Mouse (Mus musculus) MEL (cell line): ENCODE measurements around the gene Pfdn6. TPM values are rescaled to one million over a fixed set of nuclear protein-coding genes. Genes with fewer than 3 reads are reported as not detected.
A peak's percentile ranks its signal among the peaks of the same experiment; 100 is the strongest.

ENCODE experiments used
- DNase-seq: peaks from one replicate; pipeline ENCODE4 v3.0.0; 2011; ENCODE audit warnings: low read depth, low spot score
- H3K27ac ChIP-seq: 2 replicates; pipeline ENCODE4 v1.5.1; 2012; ENCODE audit warnings: low read depth, mild to moderate bottlenecking, control low read depth, low read length, moderate library complexity; ENCODE audit not compliant: control insufficient read depth
- H3K27me3 ChIP-seq, 2 experiments: fragments of 150-350 bp in 1 of 2; sonication (generic) in 1 of 2; 2 replicates each; pipeline ENCODE4 v1.6.1; 2012; ENCODE audit warnings: low read length in 2 of 2, mild to moderate bottlenecking in 2 of 2, improper control_type of control experiment in 1 of 2, moderate library complexity in 1 of 2; ENCODE audit not compliant: insufficient read depth in 2 of 2, control insufficient read depth in 1 of 2
- H3K36me3 ChIP-seq, 2 experiments: 2 replicates each; pipeline ENCODE4 v1.6.1; 2012 to 2014; ENCODE audit warnings: low read length in 2 of 2, improper control_type of control experiment in 1 of 2, inconsistent platforms in 1 of 2, mild to moderate bottlenecking in 1 of 2; ENCODE audit not compliant: insufficient read depth in 2 of 2, control insufficient read depth in 1 of 2
- H3K4me1 ChIP-seq, 2 experiments: fragments of 150-350 bp in 1 of 2; sonication (generic) in 1 of 2; 2 replicates each; pipeline ENCODE4 v1.6.1; 2012; ENCODE audit warnings: low read length in 2 of 2, improper control_type of control experiment in 1 of 2, mild to moderate bottlenecking in 1 of 2; ENCODE audit not compliant: insufficient read depth in 2 of 2, control insufficient read depth in 1 of 2
- H3K4me3 ChIP-seq, 2 experiments: fragments of 150-350 bp in 1 of 2; sonication (generic) in 1 of 2; 2 replicates each; pipeline ENCODE4 v1.5.1; 2012; ENCODE audit warnings: low read depth in 2 of 2, low read length in 2 of 2, mild to moderate bottlenecking in 2 of 2, moderate library complexity in 2 of 2, control low read depth in 1 of 2, improper control_type of control experiment in 1 of 2; ENCODE audit not compliant: control insufficient read depth in 1 of 2, insufficient read depth in 1 of 2
- H3K79me2 ChIP-seq: 2 replicates; pipeline ENCODE4 v1.6.1; 2012; ENCODE audit warnings: mild to moderate bottlenecking, low read length, moderate library complexity; ENCODE audit not compliant: control insufficient read depth, poor library complexity, insufficient read depth
- H3K9ac ChIP-seq: 2 replicates; pipeline ENCODE4 v1.6.1; 2012; ENCODE audit warnings: low read depth, mild to moderate bottlenecking, control low read depth, low read length, moderate library complexity; ENCODE audit not compliant: control insufficient read depth, poor library complexity, severe bottlenecking
- H3K9me3 ChIP-seq: fragments of 150-350 bp; sonication (generic); replicated peaks from 2 replicates; pipeline ENCODE4 v1.6.1; 2012; ENCODE audit warnings: mild to moderate bottlenecking, low read length, improper control_type of control experiment, moderate library complexity; ENCODE audit not compliant: insufficient read depth
- CHD2 ChIP-seq: IDR thresholded peaks from 2 replicates; pipeline ENCODE4 v1.6.1; 2011; ENCODE audit warnings: low read length, improper control_type of control experiment
- CTCF ChIP-seq, 3 experiments: IDR thresholded peaks in 2 of 3; conservative IDR thresholded peaks in 1 of 3; 2 replicates each; pipeline ENCODE4 v1.5.1; 2011 to 2012; ENCODE audit warnings: low read length in 3 of 3, low read depth in 2 of 3, mild to moderate bottlenecking in 2 of 3, improper control_type of control experiment in 1 of 3, inconsistent platforms in 1 of 3, mixed read lengths in 1 of 3, moderate library complexity in 1 of 3; ENCODE audit not compliant: control insufficient read depth in 1 of 3, insufficient read depth in 1 of 3, poor library complexity in 1 of 3, severe bottlenecking in 1 of 3
- E2F4 ChIP-seq: IDR thresholded peaks from 2 replicates; pipeline ENCODE4 v1.6.1; 2011; ENCODE audit warnings: low read depth, low read length, improper control_type of control experiment, borderline replicate concordance
- ELF1 ChIP-seq: IDR thresholded peaks from 2 replicates; pipeline ENCODE4 v1.6.1; 2014; ENCODE audit warnings: low read depth, mild to moderate bottlenecking, inconsistent platforms, low read length, improper control_type of control experiment, moderate library complexity
- ETS1 ChIP-seq: IDR thresholded peaks from 2 replicates; pipeline ENCODE4 v1.6.1; 2012; ENCODE audit warnings: low read depth, mild to moderate bottlenecking, inconsistent platforms, low read length, improper control_type of control experiment, moderate library complexity
- GABPA ChIP-seq: IDR thresholded peaks from 2 replicates; pipeline ENCODE4 v1.6.1; 2012; ENCODE audit warnings: low read depth, mild to moderate bottlenecking, inconsistent platforms, low read length, improper control_type of control experiment, moderate library complexity
- GATA1 ChIP-seq: IDR thresholded peaks from 2 replicates; pipeline ENCODE4 v1.6.1; 2011; ENCODE audit warnings: low read depth, low read length, improper control_type of control experiment
- HCFC1 ChIP-seq: IDR thresholded peaks from 2 replicates; pipeline ENCODE4 v1.6.1; 2012; ENCODE audit warnings: low read depth, mild to moderate bottlenecking, inconsistent platforms, low read length, improper control_type of control experiment, moderate library complexity
- JUND ChIP-seq: IDR thresholded peaks from 2 replicates; pipeline ENCODE4 v1.6.1; 2011; ENCODE audit warnings: low read depth, mild to moderate bottlenecking, improper control_type of control experiment, low read length
- KAT2A ChIP-seq: conservative IDR thresholded peaks from 2 replicates; pipeline ENCODE4 v1.6.1; 2012; ENCODE audit warnings: low read depth, low read length, improper control_type of control experiment, inconsistent platforms
- MAX ChIP-seq: IDR thresholded peaks from 2 replicates; pipeline ENCODE4 v1.6.1; 2011; ENCODE audit warnings: low read length, improper control_type of control experiment
- MAZ ChIP-seq: IDR thresholded peaks from 2 replicates; pipeline ENCODE4 v1.6.1; 2012; ENCODE audit warnings: low read depth, mild to moderate bottlenecking, inconsistent platforms, low read length, improper control_type of control experiment
- MEF2A ChIP-seq: IDR thresholded peaks from 2 replicates; pipeline ENCODE4 v1.6.1; 2014; ENCODE audit warnings: low read depth, mild to moderate bottlenecking, inconsistent platforms, low read length, improper control_type of control experiment; ENCODE audit not compliant: poor library complexity, insufficient replicate concordance, severe bottlenecking; ENCODE audit errors: extremely low read depth
- MYB ChIP-seq: IDR thresholded peaks from 2 replicates; pipeline ENCODE4 v1.6.1; 2011; ENCODE audit warnings: mild to moderate bottlenecking, low read depth, low read length, improper control_type of control experiment
- MYC ChIP-seq: IDR thresholded peaks from 2 replicates; pipeline ENCODE4 v1.6.1; 2011; ENCODE audit warnings: low read depth, mild to moderate bottlenecking, low read length, improper control_type of control experiment, moderate library complexity
- POLR2A ChIP-seq, 2 experiments: IDR thresholded peaks; 2 replicates each; pipeline ENCODE4 v1.6.1; 2011 to 2012; ENCODE audit warnings: low read length in 2 of 2, mild to moderate bottlenecking in 2 of 2, control low read depth in 1 of 2, improper control_type of control experiment in 1 of 2, low read depth in 1 of 2, moderate library complexity in 1 of 2; ENCODE audit not compliant: control insufficient read depth in 1 of 2, insufficient read depth in 1 of 2, poor library complexity in 1 of 2
- POLR2AphosphoS2 ChIP-seq: IDR thresholded peaks from 2 replicates; pipeline ENCODE4 v1.6.1; 2011; ENCODE audit warnings: low read length, improper control_type of control experiment
- RAD21 ChIP-seq: IDR thresholded peaks from 2 replicates; pipeline ENCODE4 v1.6.1; 2011; ENCODE audit warnings: mild to moderate bottlenecking, low read depth, low read length, improper control_type of control experiment
- SIN3A ChIP-seq: IDR thresholded peaks from 2 replicates; pipeline ENCODE4 v1.6.1; 2012; ENCODE audit warnings: low read length, improper control_type of control experiment, inconsistent platforms
- SMC3 ChIP-seq: IDR thresholded peaks from 2 replicates; pipeline ENCODE4 v1.6.1; 2011; ENCODE audit warnings: low read depth, low read length, improper control_type of control experiment
- TBP ChIP-seq: IDR thresholded peaks from 2 replicates; pipeline ENCODE4 v1.8.0; 2011; ENCODE audit warnings: low read depth, low read length, improper control_type of control experiment
- UBTF ChIP-seq: IDR thresholded peaks from 2 replicates; pipeline ENCODE4 v1.6.1; 2012; ENCODE audit warnings: low read depth, mild to moderate bottlenecking, inconsistent platforms, low read length, improper control_type of control experiment, moderate library complexity, borderline replicate concordance; ENCODE audit not compliant: insufficient read depth
- ZC3H11A ChIP-seq: IDR thresholded peaks from 2 replicates; pipeline ENCODE4 v1.6.1; 2012; ENCODE audit warnings: low read depth, mild to moderate bottlenecking, inconsistent platforms, low read length, improper control_type of control experiment
- ZKSCAN1 ChIP-seq: IDR thresholded peaks from 2 replicates; pipeline ENCODE4 v1.6.1; 2012; ENCODE audit warnings: low read depth, mild to moderate bottlenecking, inconsistent platforms, low read length, improper control_type of control experiment, moderate library complexity
- ZNF384 ChIP-seq: IDR thresholded peaks from 2 replicates; pipeline ENCODE4 v1.6.1; 2012; ENCODE audit warnings: low read depth, mild to moderate bottlenecking, inconsistent platforms, low read length, improper control_type of control experiment
- polyA plus RNA-seq, 2 experiments: library from polyadenylated mRNA; stranded (reverse) in 1 of 2; unstranded in 1 of 2; fragments of >175 nt in 1 of 2; fragments of >200 nt in 1 of 2; gene quantifications; 2 replicates each; pipeline versions ENCODE4 v1.2.1 to v1.2.4; 2012; ENCODE audit warnings: low replicate concordance in 2 of 2, low read depth in 1 of 2; ENCODE audit not compliant: insufficient read length in 2 of 2, insufficient read depth in 1 of 2, missing spikeins in 1 of 2
- total RNA-seq: library from RNA; depleted of rRNA; stranded (reverse); fragments of 300-350 nt; gene quantifications from 2 replicates; pipeline ENCODE4 v1.2.3, GENCODE M21; 2012

The Pfdn6 gene
- total and polyA plus RNA-seq, 3 experiments = 222 to 239 TPM; not detected in 1

GRCm38 (mm10) chr17:33910346-33911051 lies 29.6 kb downstream of the Pfdn6 start (continued):
- TF ChIP-seq RAD21 = no peak; the same call in 1 of the 2 replicates

DNA sequence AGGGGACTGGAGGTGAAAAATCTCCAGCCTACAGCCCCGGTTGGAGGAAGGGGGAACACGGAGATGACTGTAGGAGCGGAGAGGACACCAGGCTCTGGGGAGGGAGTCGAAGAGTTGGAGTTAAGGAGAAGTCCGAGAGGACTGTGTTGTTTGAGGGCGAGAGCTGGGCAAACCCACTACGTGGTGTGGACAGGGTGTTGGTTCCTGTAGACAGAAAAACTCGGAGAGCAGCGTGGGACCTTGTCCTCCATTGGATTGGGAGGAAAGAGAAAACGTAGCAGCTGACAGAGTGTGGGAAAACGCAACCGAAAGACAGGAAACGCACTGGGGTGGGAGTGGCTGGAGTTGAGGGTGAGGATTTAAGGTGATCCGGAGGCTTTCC lies 30.3 kb downstream of the Pfdn6 start:
- Histone ChIP-seq H3K9me3 (no peaks in the 10 kb centered on the region), H3K27ac (peak overlapping the region; percentile 75), H3K27me3 (no peaks in the 10 kb centered on the region)
- no peak for TF ChIP-seq MAZ
- no peak for TF ChIP-seq ZNF384
- TF ChIP-seq TBP = peak; percentile 43; the same call in 1 of the 2 replicates
- TF ChIP-seq MAX = peak; percentile 55; the same call in 1 of the 2 replicates
- TF ChIP-seq ETS1 = peak; percentile 67
- no peak; the same call in 1 of the 2 replicates for TF ChIP-seq KAT2A
- TF ChIP-seq ELF1 = 0 out of 2 replicates have a peak, but pooled peaks have one; percentile 14
- no peak for TF ChIP-seq POLR2A (IDR thresholded peaks at IDR 0.05; ENCODE audit: control insufficient read depth in 1 of 2, insufficient read depth in 1 of 2, low read depth in 1 of 2, low read length in 2 of 2, poor library complexity in 1 of 2)
- peak; percentile 22; the same call in 1 of the 2 replicates for TF ChIP-seq SIN3A
- 0 out of 2 replicates have a peak, but pooled peaks have one; percentile 41 for TF ChIP-seq MYC
- TF ChIP-seq GABPA = no peak
- 0 out of 2 replicates have a peak, but pooled peaks have one; percentile 22 for TF ChIP-seq HCFC1
- TF ChIP-seq, all 39 proteins: peak for 7
- Histone ChIP-seq H3K4me3 (peak overlapping the region; percentile 76 to 90), H3K9ac (peak overlapping the region; percentile 91), H3K4me1 (peaks cover 0 to 14% of the 10 kb centered on the region in 2 experiments; a peak in 2 of 4 replicates), H3K36me3 (peaks cover 0 to 13% of the 10 kb centered on the region in 2 experiments), H3K79me2 (peaks cover 32% of the 10 kb centered on the region)
- peak; percentile 75 for DNase-seq

DNA sequence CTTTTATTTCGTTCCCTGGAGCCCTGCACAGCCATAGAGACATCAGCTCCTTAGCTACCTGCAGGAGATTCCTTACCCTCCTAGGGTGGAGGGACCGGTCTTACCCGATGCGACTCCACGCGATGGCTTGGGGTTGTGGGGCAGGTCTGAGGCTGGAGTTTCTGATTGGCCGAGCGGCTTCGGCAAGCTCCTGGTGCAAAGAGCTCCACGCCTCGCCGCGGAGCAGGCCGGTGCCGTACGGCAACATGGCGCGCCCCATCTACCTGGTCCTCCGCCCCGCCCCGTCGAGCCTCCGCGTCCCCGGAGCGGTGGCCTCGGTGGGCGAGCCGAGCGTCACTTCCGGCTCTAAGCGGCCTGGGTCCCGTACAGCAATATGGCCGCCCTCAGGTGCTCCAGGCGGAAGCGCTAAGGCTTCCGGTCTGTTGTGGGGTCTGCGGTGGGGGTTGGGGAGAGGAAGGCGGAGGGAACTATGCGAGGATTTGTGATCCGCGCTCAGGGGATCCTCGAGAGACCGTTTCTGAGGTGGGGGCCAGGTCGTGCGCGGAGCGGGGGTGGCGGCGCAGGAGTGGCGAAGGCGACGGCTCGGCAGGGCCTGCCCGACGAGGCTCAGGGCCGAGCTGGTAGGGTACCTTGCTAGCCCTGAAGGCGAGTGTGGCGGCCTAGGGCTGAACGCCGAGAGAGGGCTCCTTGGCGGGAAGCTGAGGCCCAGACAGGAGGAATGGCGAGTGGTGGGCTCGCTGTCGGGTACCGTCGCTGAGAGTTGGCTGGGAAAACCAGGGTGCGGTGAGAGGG lies 30.9 kb downstream of the Pfdn6 start, which contains the start of gene Daxx:
Daxx (plus strand) TSS at position 338 of the 792 bp plus-strand sequence.
- Histone ChIP-seq H3K9me3 (no peaks in the 10 kb centered on the region), H3K27ac (peak within 1 kb of the TSS; percentile 75), H3K79me2 (peaks cover 30% of the 10 kb centered on the region), H3K4me1 (peaks cover 0 to 10% of the 10 kb centered on the region in 2 experiments; a peak in 2 of 4 replicates), H3K9ac (peak within 1 kb of the TSS; percentile 91), H3K36me3 (peaks cover 0 to 9% of the 10 kb centered on the region in 2 experiments; a peak in 3 of 4 replicates), H3K27me3 (no peaks in the 10 kb centered on the region), H3K4me3 (peak within 1 kb of the TSS; percentile 76 to 90)
- DNase-seq = peak; percentile 99
- TF ChIP-seq MYB (no peak), POLR2A (IDR thresholded peaks at IDR 0.05; ENCODE audit: control insufficient read depth in 1 of 2, insufficient read depth in 1 of 2, low read depth in 1 of 2, low read length in 2 of 2, poor library complexity in 1 of 2) (peak in 1 of 2 experiments; percentile 85; a peak in 3 of 4 replicates), MEF2A (no peak), KAT2A (peak; percentile 82; the same call in 1 of the 2 replicates), SIN3A (peak; percentile 88), E2F4 (no peak), MYC (peak; percentile 68; the same call in 1 of the 2 replicates), JUND (no peak), TBP (no peak; the same call in 1 of the 2 replicates), CHD2 (peak; percentile 80), SMC3 (no peak), UBTF (no peak), ZC3H11A (no peak), POLR2AphosphoS2 (peak; percentile 64; the same call in 1 of the 2 replicates), CTCF (IDR thresholded peaks at IDR 0.05 in 2 of 3, conservative IDR thresholded peaks at IDR 0.05 in 1 of 3; ENCODE audit: control insufficient read depth in 1 of 3, insufficient read depth in 1 of 3, low read depth in 2 of 3, low read length in 3 of 3, poor library complexity in 1 of 3, severe bottlenecking in 1 of 3) (no peak), GATA1 (no peak), ETS1 (peak; percentile 73), GABPA (no peak), ZKSCAN1 (no peak)
